Mouse (Mus musculus) MEL (cell line): ENCODE results near the gene Ddx1. TPM values are rescaled to one million over a fixed set of nuclear protein-coding genes. Genes with fewer than 3 reads are reported as not detected.
A peak's percentile ranks its signal among the peaks of the same experiment; 100 is the strongest.

Experiments
- DNase-seq: peaks from one replicate; pipeline ENCODE4 v3.0.0; 2011; ENCODE audit warnings: low read depth, low spot score
- H3K27ac ChIP-seq: 2 replicates; pipeline ENCODE4 v1.5.1; 2012; ENCODE audit warnings: low read depth, mild to moderate bottlenecking, control low read depth, low read length, moderate library complexity; ENCODE audit not compliant: control insufficient read depth
- H3K27me3 ChIP-seq, 2 experiments: fragments of 150-350 bp in 1 of 2; sonication (generic) in 1 of 2; 2 replicates each; pipeline ENCODE4 v1.6.1; 2012; ENCODE audit warnings: low read length in 2 of 2, mild to moderate bottlenecking in 2 of 2, improper control_type of control experiment in 1 of 2, moderate library complexity in 1 of 2; ENCODE audit not compliant: insufficient read depth in 2 of 2, control insufficient read depth in 1 of 2
- H3K36me3 ChIP-seq, 2 experiments: 2 replicates each; pipeline ENCODE4 v1.6.1; 2012 to 2014; ENCODE audit warnings: low read length in 2 of 2, improper control_type of control experiment in 1 of 2, inconsistent platforms in 1 of 2, mild to moderate bottlenecking in 1 of 2; ENCODE audit not compliant: insufficient read depth in 2 of 2, control insufficient read depth in 1 of 2
- H3K4me1 ChIP-seq, 2 experiments: fragments of 150-350 bp in 1 of 2; sonication (generic) in 1 of 2; 2 replicates each; pipeline ENCODE4 v1.6.1; 2012; ENCODE audit warnings: low read length in 2 of 2, improper control_type of control experiment in 1 of 2, mild to moderate bottlenecking in 1 of 2; ENCODE audit not compliant: insufficient read depth in 2 of 2, control insufficient read depth in 1 of 2
- H3K4me3 ChIP-seq, 2 experiments: fragments of 150-350 bp in 1 of 2; sonication (generic) in 1 of 2; 2 replicates each; pipeline ENCODE4 v1.5.1; 2012; ENCODE audit warnings: low read depth in 2 of 2, low read length in 2 of 2, mild to moderate bottlenecking in 2 of 2, moderate library complexity in 2 of 2, control low read depth in 1 of 2, improper control_type of control experiment in 1 of 2; ENCODE audit not compliant: control insufficient read depth in 1 of 2, insufficient read depth in 1 of 2
- H3K79me2 ChIP-seq: 2 replicates; pipeline ENCODE4 v1.6.1; 2012; ENCODE audit warnings: mild to moderate bottlenecking, low read length, moderate library complexity; ENCODE audit not compliant: control insufficient read depth, poor library complexity, insufficient read depth
- H3K9ac ChIP-seq: 2 replicates; pipeline ENCODE4 v1.6.1; 2012; ENCODE audit warnings: low read depth, mild to moderate bottlenecking, control low read depth, low read length, moderate library complexity; ENCODE audit not compliant: control insufficient read depth, poor library complexity, severe bottlenecking
- H3K9me3 ChIP-seq: fragments of 150-350 bp; sonication (generic); replicated peaks from 2 replicates; pipeline ENCODE4 v1.6.1; 2012; ENCODE audit warnings: mild to moderate bottlenecking, low read length, improper control_type of control experiment, moderate library complexity; ENCODE audit not compliant: insufficient read depth
- CHD1 ChIP-seq: IDR thresholded peaks from 2 replicates; pipeline ENCODE4 v1.6.1; 2012; ENCODE audit warnings: low read depth, mild to moderate bottlenecking, inconsistent platforms, low read length, improper control_type of control experiment
- CHD2 ChIP-seq: IDR thresholded peaks from 2 replicates; pipeline ENCODE4 v1.6.1; 2011; ENCODE audit warnings: low read length, improper control_type of control experiment
- ELF1 ChIP-seq: IDR thresholded peaks from 2 replicates; pipeline ENCODE4 v1.6.1; 2014; ENCODE audit warnings: low read depth, mild to moderate bottlenecking, inconsistent platforms, low read length, improper control_type of control experiment, moderate library complexity
- EP300 ChIP-seq, 2 experiments: IDR thresholded peaks; 2 replicates each; pipeline ENCODE4 v1.6.1; 2011; ENCODE audit warnings: improper control_type of control experiment in 2 of 2, low read length in 2 of 2, low read depth in 1 of 2, mild to moderate bottlenecking in 1 of 2
- GABPA ChIP-seq: IDR thresholded peaks from 2 replicates; pipeline ENCODE4 v1.6.1; 2012; ENCODE audit warnings: low read depth, mild to moderate bottlenecking, inconsistent platforms, low read length, improper control_type of control experiment, moderate library complexity
- GATA1 ChIP-seq: IDR thresholded peaks from 2 replicates; pipeline ENCODE4 v1.6.1; 2011; ENCODE audit warnings: low read depth, low read length, improper control_type of control experiment
- JUND ChIP-seq: IDR thresholded peaks from 2 replicates; pipeline ENCODE4 v1.6.1; 2011; ENCODE audit warnings: low read depth, mild to moderate bottlenecking, improper control_type of control experiment, low read length
- MAFK ChIP-seq: IDR thresholded peaks from 2 replicates; pipeline ENCODE4 v1.6.1; 2011; ENCODE audit warnings: low read depth, mild to moderate bottlenecking, low read length, improper control_type of control experiment, borderline replicate concordance
- MAX ChIP-seq: IDR thresholded peaks from 2 replicates; pipeline ENCODE4 v1.6.1; 2011; ENCODE audit warnings: low read length, improper control_type of control experiment
- MAZ ChIP-seq: IDR thresholded peaks from 2 replicates; pipeline ENCODE4 v1.6.1; 2012; ENCODE audit warnings: low read depth, mild to moderate bottlenecking, inconsistent platforms, low read length, improper control_type of control experiment
- MYC ChIP-seq: IDR thresholded peaks from 2 replicates; pipeline ENCODE4 v1.6.1; 2011; ENCODE audit warnings: low read depth, mild to moderate bottlenecking, low read length, improper control_type of control experiment, moderate library complexity
- NELFE ChIP-seq: IDR thresholded peaks from 2 replicates; pipeline ENCODE4 v1.6.1; 2011; ENCODE audit warnings: low read depth, low read length, improper control_type of control experiment
- NRF1 ChIP-seq: IDR thresholded peaks from 2 replicates; pipeline ENCODE4 v1.6.1; 2014; ENCODE audit warnings: low read depth, mild to moderate bottlenecking, inconsistent platforms, low read length, improper control_type of control experiment, moderate library complexity; ENCODE audit not compliant: poor library complexity, insufficient read depth, severe bottlenecking
- POLR2A ChIP-seq, 2 experiments: IDR thresholded peaks; 2 replicates each; pipeline ENCODE4 v1.6.1; 2011 to 2012; ENCODE audit warnings: low read length in 2 of 2, mild to moderate bottlenecking in 2 of 2, control low read depth in 1 of 2, improper control_type of control experiment in 1 of 2, low read depth in 1 of 2, moderate library complexity in 1 of 2; ENCODE audit not compliant: control insufficient read depth in 1 of 2, insufficient read depth in 1 of 2, poor library complexity in 1 of 2
- RAD21 ChIP-seq: IDR thresholded peaks from 2 replicates; pipeline ENCODE4 v1.6.1; 2011; ENCODE audit warnings: mild to moderate bottlenecking, low read depth, low read length, improper control_type of control experiment
- SIN3A ChIP-seq: IDR thresholded peaks from 2 replicates; pipeline ENCODE4 v1.6.1; 2012; ENCODE audit warnings: low read length, improper control_type of control experiment, inconsistent platforms
- TCF12 ChIP-seq: IDR thresholded peaks from 2 replicates; pipeline ENCODE4 v1.6.1; 2014; ENCODE audit warnings: low read depth, mild to moderate bottlenecking, inconsistent platforms, low read length, improper control_type of control experiment, moderate library complexity
- USF2 ChIP-seq, 2 experiments: IDR thresholded peaks; 2 replicates each; pipeline ENCODE4 v1.6.1; 2011 to 2012; ENCODE audit warnings: improper control_type of control experiment in 2 of 2, low read length in 2 of 2, borderline replicate concordance in 1 of 2, inconsistent platforms in 1 of 2, low read depth in 1 of 2, mild to moderate bottlenecking in 1 of 2; ENCODE audit not compliant: insufficient read depth in 1 of 2
- polyA plus RNA-seq, 2 experiments: library from polyadenylated mRNA; stranded (reverse) in 1 of 2; unstranded in 1 of 2; fragments of >175 nt in 1 of 2; fragments of >200 nt in 1 of 2; gene quantifications; 2 replicates each; pipeline versions ENCODE4 v1.2.1 to v1.2.4; 2012; ENCODE audit warnings: low replicate concordance in 2 of 2, low read depth in 1 of 2; ENCODE audit not compliant: insufficient read length in 2 of 2, insufficient read depth in 1 of 2, missing spikeins in 1 of 2
- total RNA-seq: library from RNA; depleted of rRNA; stranded (reverse); fragments of 300-350 nt; gene quantifications from 2 replicates; pipeline ENCODE4 v1.2.3, GENCODE M21; 2012

The Ddx1 gene
- total and polyA plus RNA-seq, 3 experiments: 75.4 to 1,375 (median 134) TPM

GRCm38 (mm10) chr12:13255068-13255467 is 6.1 kb upstream of the Ddx1 start:
- Histone ChIP-seq H3K9me3 (no peaks in the 10 kb centered on the region), H3K36me3 (no peaks in the 10 kb centered on the region), H3K9ac (no peak overlapping the region), H3K4me1 (0 out of 4 replicates have a peak, but pooled peaks cover 0 to 2% of the 10 kb centered on the region in 2 experiments), H3K27me3 (peaks cover 6 to 10% of the 10 kb centered on the region in 2 experiments), H3K4me3 (no peak overlapping the region), H3K79me2 (no peaks in the 10 kb centered on the region), H3K27ac (no peak overlapping the region)
- TF ChIP-seq MYC (no peak), EP300 (IDR thresholded peaks at IDR 0.05; ENCODE audit: low read depth in 1 of 2, low read length in 2 of 2) (no peak), SIN3A (no peak), GATA1 (no peak), MAZ (no peak), POLR2A (IDR thresholded peaks at IDR 0.05; ENCODE audit: control insufficient read depth in 1 of 2, insufficient read depth in 1 of 2, low read depth in 1 of 2, low read length in 2 of 2, poor library complexity in 1 of 2) (no peak), MAFK (no peak), ELF1 (no peak), MAX (no peak), NRF1 (no peak), NELFE (no peak), JUND (no peak), RAD21 (no peak), CHD2 (no peak), CHD1 (no peak), GABPA (no peak)
- no peak for DNase-seq

GRCm38 (mm10) chr12:13249573-13249919 is 533 bp upstream of the Ddx1 start:
- H3K27ac ChIP-seq: no peak overlapping the region
- TF ChIP-seq TCF12 (no peak), USF2 (IDR thresholded peaks at IDR 0.05; ENCODE audit: borderline replicate concordance in 1 of 2, insufficient read depth in 1 of 2, low read depth in 1 of 2, low read length in 2 of 2) (no peak)
- H3K4me3 ChIP-seq: peak overlapping the region; percentile 66 to 91

More at GRCm38 (mm10) chr12:13249573-13249919, 533 bp upstream of the Ddx1 start:
- H3K36me3 ChIP-seq: peaks cover 0 to 13% of the 10 kb centered on the region in 2 experiments; a peak in 3 of 4 replicates
- no peaks in the 10 kb centered on the region for H3K9me3 ChIP-seq
- peaks cover 17% of the 10 kb centered on the region for H3K79me2 ChIP-seq
- DNase-seq: no peak
- peaks cover 5 to 7% of the 10 kb centered on the region in 2 experiments; a peak in 2 of 4 replicates for H3K4me1 ChIP-seq
- peaks cover 2% of the 10 kb centered on the region in 2 experiments; a peak in 3 of 4 replicates for H3K27me3 ChIP-seq
- peak overlapping the region; percentile 94 for H3K9ac ChIP-seq
